Mouse (Mus musculus) heart, postnatal 0 days (tissue): ENCODE measurements around the gene Tmem25.

Experiments used
- CTCF ChIP-seq: IDR thresholded peaks from 2 replicates; pipeline ENCODE4 v1.5.1; 2016; ENCODE audit warnings: antibody characterized with exemption, control low read depth, low read depth
- EP300 ChIP-seq: IDR thresholded peaks from 2 replicates; pipeline ENCODE4 v1.6.1; 2016; ENCODE audit warnings: antibody characterized with exemption, low read depth

DNA sequence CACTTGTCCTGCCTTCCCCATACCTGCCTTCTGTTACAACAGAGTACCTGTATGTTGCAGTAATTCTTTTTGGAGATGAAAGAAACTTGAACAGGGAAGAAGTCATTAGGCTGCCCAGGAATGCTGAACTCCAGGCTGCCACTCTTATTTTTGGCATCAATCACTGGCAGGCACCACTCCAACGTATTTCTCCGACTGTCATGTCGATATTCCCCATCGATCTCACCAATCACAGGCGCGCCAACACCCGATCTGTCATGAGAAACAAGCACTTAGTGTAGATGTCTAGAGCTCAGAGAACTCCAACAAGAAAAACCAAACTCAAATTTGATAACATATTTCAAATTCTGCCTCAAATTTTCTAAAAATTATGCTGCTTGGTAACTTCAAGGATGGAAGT is 53.7 kb downstream of the Tmem25 start:
- TF ChIP-seq CTCF (no peak), EP300 (no peak)
